Mouse (Mus musculus) liver, embryonic 14.5 days (tissue): ENCODE measurements around the gene Vsig8.

ENCODE experiments used
- CTCF ChIP-seq: IDR thresholded peaks from 2 replicates; pipeline ENCODE4 v1.5.1; 2016; ENCODE audit warnings: antibody characterized with exemption, low read depth, control low read depth
- EP300 ChIP-seq: IDR thresholded peaks from 2 replicates; pipeline ENCODE4 v1.6.1; 2016; ENCODE audit warnings: antibody characterized with exemption, low read depth

- TF ChIP-seq CTCF: no peak
- no peak for TF ChIP-seq EP300
Measured at GRCm38 (mm10) chr1:172509235-172509634, 46.5 kb upstream of the Vsig8 start.
